Mouse (Mus musculus): ENCODE measurements around the gene Col11a1. TPM values are rescaled to one million over a fixed set of nuclear protein-coding genes. Genes with fewer than 3 reads are reported as not detected.

Gene Col11a1
- total and polyA plus RNA-seq, 2 experiments from 2014 or later, result 8.2 to 17.0 TPM

- Histone ChIP-seq H3K9ac (replicated peaks; ENCODE audit: low read length, poor library complexity, severe bottlenecking) (no peak overlapping the region), H3K9me3 (ENCODE audit: low read length) (no peaks in the 10 kb centered on the region), H3K27ac (ENCODE audit: low read depth, low read length) (no peak overlapping the region), H3K27me3 (ENCODE audit: insufficient read depth, low read length) (no peaks in the 10 kb centered on the region), H3K4me2 (ENCODE audit: low read depth, low read length, poor library complexity, severe bottlenecking) (no peak overlapping the region), H3K4me3 (ENCODE audit: low read depth, low read length) (no peak overlapping the region), H3K36me3 (ENCODE audit: insufficient read depth, low read length) (no peaks in the 10 kb centered on the region), H3K4me1 (ENCODE audit: insufficient read depth, low read length) (no peaks in the 10 kb centered on the region)
- TF ChIP-seq CTCF (IDR thresholded peaks at IDR 0.05), result no peak
- ATAC-seq (ENCODE audit: low FRiP score), result no peak
- DNase-seq (ENCODE audit: low spot score), result no peak
Measured at GRCm38 (mm10) chr3:114052406-114052805, 22.1 kb downstream of the Col11a1 start.

- H3K4me1 ChIP-seq (ENCODE audit: insufficient read depth, low read length), result no peaks in the 10 kb centered on the region
- H3K36me3 ChIP-seq (ENCODE audit: insufficient read depth, low read length), result no peaks in the 10 kb centered on the region
- H3K4me3 ChIP-seq (ENCODE audit: low read depth, low read length), result no peak overlapping the region
- H3K9me3 ChIP-seq (ENCODE audit: low read length), result no peaks in the 10 kb centered on the region
- WGBS, result 84% methylated on average over 3 of the region's 3 CpGs
- no peak for TF ChIP-seq CTCF (IDR thresholded peaks at IDR 0.05)
- ATAC-seq (ENCODE audit: low FRiP score) (no peak), DNase-seq (ENCODE audit: low spot score) (no peak)
- no peak overlapping the region for H3K9ac ChIP-seq (replicated peaks; ENCODE audit: low read length, poor library complexity, severe bottlenecking)
- H3K4me2 ChIP-seq (ENCODE audit: low read depth, low read length, poor library complexity, severe bottlenecking), result no peak overlapping the region
- no peaks in the 10 kb centered on the region for H3K27me3 ChIP-seq (ENCODE audit: insufficient read depth, low read length)
- H3K27ac ChIP-seq (ENCODE audit: low read depth, low read length), result no peak overlapping the region
Measured at GRCm38 (mm10) chr3:114053501-114053900, 23.2 kb downstream of the Col11a1 start.

- Histone ChIP-seq H3K27ac (ENCODE audit: low read depth, low read length) (no peak overlapping the region), H3K36me3 (ENCODE audit: insufficient read depth, low read length) (no peaks in the 10 kb centered on the region), H3K27me3 (ENCODE audit: insufficient read depth, low read length) (no peaks in the 10 kb centered on the region), H3K4me3 (ENCODE audit: low read depth, low read length) (no peak overlapping the region), H3K9me3 (ENCODE audit: low read length) (no peaks in the 10 kb centered on the region), H3K9ac (replicated peaks; ENCODE audit: low read length, poor library complexity, severe bottlenecking) (no peak overlapping the region), H3K4me1 (ENCODE audit: insufficient read depth, low read length) (no peaks in the 10 kb centered on the region), H3K4me2 (ENCODE audit: low read depth, low read length, poor library complexity, severe bottlenecking) (no peak overlapping the region)
- ATAC-seq (ENCODE audit: low FRiP score) (no peak), DNase-seq (ENCODE audit: low spot score) (no peak)
- TF ChIP-seq CTCF (IDR thresholded peaks at IDR 0.05), result no peak
- WGBS, result 87% methylated on average over 4 of the region's 4 CpGs
Measured at GRCm38 (mm10) chr3:114065123-114065522, 34.8 kb downstream of the Col11a1 start.

GRCm38 (mm10) chr3:114065587-114065986, 35.2 kb downstream of the Col11a1 start:
- ATAC-seq (ENCODE audit: low FRiP score) (no peak), DNase-seq (ENCODE audit: low spot score) (peak; percentile 14)
- H3K9ac ChIP-seq (replicated peaks; ENCODE audit: low read length, poor library complexity, severe bottlenecking), result no peak overlapping the region
- no peaks in the 10 kb centered on the region for H3K36me3 ChIP-seq (ENCODE audit: insufficient read depth, low read length)
- no peak overlapping the region for H3K4me3 ChIP-seq (ENCODE audit: low read depth, low read length)
- H3K9me3 ChIP-seq (ENCODE audit: low read length), result no peaks in the 10 kb centered on the region
- no peak overlapping the region for H3K4me2 ChIP-seq (ENCODE audit: low read depth, low read length, poor library complexity, severe bottlenecking)
- WGBS, result 63% methylated on average over 4 of the region's 4 CpGs
- H3K27ac ChIP-seq (ENCODE audit: low read depth, low read length), result no peak overlapping the region
- H3K4me1 ChIP-seq (ENCODE audit: insufficient read depth, low read length), result no peaks in the 10 kb centered on the region
- TF ChIP-seq CTCF (IDR thresholded peaks at IDR 0.05), result no peak
- no peaks in the 10 kb centered on the region for H3K27me3 ChIP-seq (ENCODE audit: insufficient read depth, low read length)

- Histone ChIP-seq H3K9ac (replicated peaks; ENCODE audit: low read length, poor library complexity, severe bottlenecking) (no peak overlapping the region), H3K27me3 (ENCODE audit: insufficient read depth, low read length) (no peaks in the 10 kb centered on the region), H3K9me3 (ENCODE audit: low read length) (no peaks in the 10 kb centered on the region), H3K27ac (ENCODE audit: low read depth, low read length) (no peak overlapping the region; the same call in 1 of the 2 replicates), H3K36me3 (ENCODE audit: insufficient read depth, low read length) (no peaks in the 10 kb centered on the region), H3K4me3 (ENCODE audit: low read depth, low read length) (no peak overlapping the region), H3K4me1 (ENCODE audit: insufficient read depth, low read length) (no peaks in the 10 kb centered on the region), H3K4me2 (ENCODE audit: low read depth, low read length, poor library complexity, severe bottlenecking) (no peak overlapping the region)
- no peak for ATAC-seq (ENCODE audit: low FRiP score)
- WGBS, result 71% methylated on average over 7 of the region's 7 CpGs
- DNase-seq (ENCODE audit: low spot score), result no peak
- no peak for TF ChIP-seq CTCF (IDR thresholded peaks at IDR 0.05)
Measured at GRCm38 (mm10) chr3:114099335-114099734, 69.0 kb downstream of the Col11a1 start.

GRCm38 (mm10) chr3:114107099-114107498, 76.8 kb downstream of the Col11a1 start:
- ATAC-seq (ENCODE audit: low FRiP score) (no peak), DNase-seq (ENCODE audit: low spot score) (peak; percentile 10)
- Histone ChIP-seq H3K27ac (ENCODE audit: low read depth, low read length) (no peak overlapping the region), H3K9ac (replicated peaks; ENCODE audit: low read length, poor library complexity, severe bottlenecking) (no peak overlapping the region), H3K4me2 (ENCODE audit: low read depth, low read length, poor library complexity, severe bottlenecking) (no peak overlapping the region), H3K4me1 (ENCODE audit: insufficient read depth, low read length) (no peaks in the 10 kb centered on the region), H3K4me3 (ENCODE audit: low read depth, low read length) (no peak overlapping the region), H3K27me3 (ENCODE audit: insufficient read depth, low read length) (no peaks in the 10 kb centered on the region), H3K36me3 (ENCODE audit: insufficient read depth, low read length) (no peaks in the 10 kb centered on the region), H3K9me3 (ENCODE audit: low read length) (no peaks in the 10 kb centered on the region)
- peak; percentile 76 for TF ChIP-seq CTCF (IDR thresholded peaks at IDR 0.05)
- 22% methylated on average over 7 of the region's 7 CpGs for WGBS
